Mouse (Mus musculus): ENCODE results near the gene Gm42688.
"Not testable (repeated sequence)": the region's sequence is repeated elsewhere in the genome, so short reads cannot be mapped to it uniquely, and the experiment has no call there.

Gm42688 gene

GRCm38 (mm10) chr6:83140044-83140443 lies 38.6 kb downstream of the Gm42688 start:
- no peak for DNase-seq (ENCODE audit: low spot score in 2 of 2)

- no peak for DNase-seq (ENCODE audit: low spot score in 2 of 2)
These were observed 40.2 kb downstream of the Gm42688 start for GRCm38 (mm10) chr6:83141636-83142035.

GRCm38 (mm10) chr6:83142211-83142731 lies 40.9 kb downstream of the Gm42688 start:
- DNase-seq (ENCODE audit: low spot score in 2 of 2): peak in 1 of 2 experiments; percentile 40

- no peak for DNase-seq (ENCODE audit: low spot score in 2 of 2)
These were observed 41.5 kb downstream of the Gm42688 start for GRCm38 (mm10) chr6:83142886-83143285.

GRCm38 (mm10) chr6:83145209-83145608 lies 43.8 kb downstream of the Gm42688 start:
- DNase-seq (ENCODE audit: low spot score in 2 of 2): no peak

GRCm38 (mm10) chr6:83145805-83146204 lies 44.4 kb downstream of the Gm42688 start:
- DNase-seq (ENCODE audit: low spot score in 2 of 2): no peak

GRCm38 (mm10) chr6:83147280-83147679 lies 45.9 kb downstream of the Gm42688 start:
- DNase-seq (ENCODE audit: low spot score in 2 of 2): no peak

GRCm38 (mm10) chr6:83151721-83152120 lies 50.3 kb downstream of the Gm42688 start:
- no peak for DNase-seq (ENCODE audit: low spot score in 2 of 2)

GRCm38 (mm10) chr6:83153038-83153437 lies 51.6 kb downstream of the Gm42688 start:
- no peak for DNase-seq (ENCODE audit: low spot score in 2 of 2)

- DNase-seq (ENCODE audit: low spot score in 2 of 2): no peak
These were observed 52.1 kb downstream of the Gm42688 start for GRCm38 (mm10) chr6:83153485-83153884.

GRCm38 (mm10) chr6:83155552-83156238 lies 54.3 kb downstream of the Gm42688 start:
- peak in 1 of 2 experiments; percentile 46 for DNase-seq (ENCODE audit: low spot score in 2 of 2)

GRCm38 (mm10) chr6:83156259-83156684 lies 54.9 kb downstream of the Gm42688 start, which contains the start of the genes Wdr54 and 1700003E16Rik:
Gene Wdr54 (minus strand): TSS chr6:83156397.
Gene 1700003E16Rik (plus strand): TSS chr6:83156404.
- peak; percentile 74 to 81 for DNase-seq (ENCODE audit: low spot score in 2 of 2)

- DNase-seq (ENCODE audit: low spot score in 2 of 2): not testable (repeated sequence)
These were observed 58.0 kb downstream of the Gm42688 start for GRCm38 (mm10) chr6:83159456-83159855.
